Mouse (Mus musculus) kidney, adult 2 months (tissue): Measurements from ENCODE around the gene Tmem140.

Experiments
- CTCF ChIP-seq: fragments of 200-500 bp; conservative IDR thresholded peaks from 2 replicates; pipeline ENCODE4 v1.5.1; 2011; ENCODE audit warnings: low read depth, mild to moderate bottlenecking, control low read depth, low read length, moderate library complexity, mixed read lengths; ENCODE audit not compliant: insufficient read depth, insufficient read length
- POLR2A ChIP-seq: fragments of 200-500 bp; IDR thresholded peaks from one replicate; pipeline ENCODE4 v1.6.1; 2011; ENCODE audit warnings: low read depth, low read length, control low read depth

DNA sequence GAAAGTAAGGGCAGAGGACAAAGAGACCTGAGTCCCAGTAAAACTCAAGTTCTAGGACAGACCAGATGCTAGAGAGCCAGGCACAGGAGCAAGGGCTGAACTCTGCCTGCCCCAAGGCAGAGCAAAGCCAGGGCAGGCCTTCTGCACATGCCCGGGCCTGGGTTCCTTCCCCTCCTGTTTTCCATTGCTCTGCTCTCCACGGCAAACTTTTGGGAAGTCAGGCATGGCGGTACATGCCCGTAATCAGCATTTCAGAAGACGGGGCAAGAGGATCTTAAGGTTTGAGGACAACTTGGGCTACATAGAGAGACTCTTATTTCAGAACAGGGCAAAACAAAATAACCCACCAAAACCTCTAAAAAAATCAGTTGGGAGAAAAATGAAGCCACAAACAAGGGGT lies 7.2 kb downstream of the Tmem140 start:
- TF ChIP-seq POLR2A, result no peak
- TF ChIP-seq CTCF, result no peak
